Mouse (Mus musculus) hematopoietic stem cell, adult 5-6 weeks (primary cell): ENCODE measurements at regions not wholly inside any gene's neighbourhood (a gene's known extent, or its start where the extent isn't known, plus 50 kb on each side); places are given as distances from the start of the nearest gene placed in this dataset.

Experiments used
- ATAC-seq, 2 experiments: fragments of 125-278 bp in 1 of 2; replicated peaks in 1 of 2; 2 replicates each; pipeline ENCODE4 v1.8.0; 2016 to 2017; ENCODE audit warnings: inconsistent platforms in 2 of 2, mild to moderate bottlenecking in 2 of 2, moderate number of reproducible peaks in 2 of 2, low read depth in 1 of 2, moderate TSS enrichment in 1 of 2; ENCODE audit not compliant: low FRiP score in 2 of 2, poor library complexity in 2 of 2, severe bottlenecking in 2 of 2, insufficient read depth in 1 of 2, low TSS enrichment in 1 of 2

DNA sequence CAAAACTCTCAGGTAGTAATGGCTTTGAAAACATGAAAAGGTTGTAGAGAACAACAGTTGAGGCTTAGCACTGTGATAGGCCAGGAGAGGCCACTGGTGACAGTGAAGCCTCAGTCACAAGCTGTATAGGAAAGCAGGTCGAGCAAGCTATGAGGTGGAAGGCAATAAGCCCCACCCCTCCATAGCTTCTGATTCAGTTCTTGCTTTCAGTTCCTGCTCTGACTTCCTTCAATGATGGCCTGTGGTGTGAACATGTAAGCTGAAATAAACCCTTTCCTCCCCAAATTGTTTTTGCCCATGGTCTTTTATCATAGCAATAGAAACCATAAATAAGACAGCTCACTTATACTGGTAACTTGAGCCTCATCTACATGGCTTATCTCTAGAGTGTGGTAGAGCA, 98.0 kb upstream of the Smarca2 start:
- no peak for ATAC-seq

DNA sequence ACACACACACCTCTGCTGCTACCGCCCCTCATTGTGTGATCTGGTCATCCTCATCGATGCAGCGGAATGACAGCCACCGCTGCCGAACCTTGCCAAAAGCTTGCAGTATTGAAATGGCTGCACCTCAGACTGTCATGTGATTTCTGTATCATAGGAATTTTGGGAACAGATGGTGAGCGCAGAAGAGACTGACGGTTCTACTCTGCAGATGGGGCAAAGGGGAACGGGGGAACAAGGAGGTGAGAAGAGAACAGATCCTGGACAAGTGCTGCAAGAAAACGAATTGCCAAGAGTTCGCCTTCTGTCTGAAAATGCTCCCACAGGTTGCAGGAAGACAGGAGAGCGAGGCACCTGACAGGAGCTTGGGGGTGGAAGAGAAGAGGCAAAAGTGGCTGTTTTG, 96.9 kb upstream of the Smarca2 start:
- ATAC-seq, result no peak

DNA sequence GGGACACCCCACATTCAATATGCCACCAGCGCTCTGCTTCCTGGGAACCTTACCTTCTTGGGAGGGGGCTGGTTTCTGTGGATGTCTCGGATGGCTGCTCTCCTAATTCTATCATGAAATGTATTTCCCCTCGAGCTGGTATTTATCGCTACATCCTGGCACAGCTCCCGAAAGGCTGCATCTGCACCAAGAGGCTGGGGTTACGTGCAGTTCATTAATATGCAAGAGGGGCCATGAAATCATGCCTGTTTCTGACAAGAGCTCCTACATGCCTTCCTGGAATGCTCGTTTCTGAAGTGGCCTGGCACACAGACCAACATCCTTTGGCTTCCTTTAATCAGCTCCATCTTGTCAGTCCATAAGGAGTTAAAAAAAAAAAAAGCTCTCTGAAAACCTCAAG, 96.2 kb upstream of the Smarca2 start:
- ATAC-seq, result no peak

DNA sequence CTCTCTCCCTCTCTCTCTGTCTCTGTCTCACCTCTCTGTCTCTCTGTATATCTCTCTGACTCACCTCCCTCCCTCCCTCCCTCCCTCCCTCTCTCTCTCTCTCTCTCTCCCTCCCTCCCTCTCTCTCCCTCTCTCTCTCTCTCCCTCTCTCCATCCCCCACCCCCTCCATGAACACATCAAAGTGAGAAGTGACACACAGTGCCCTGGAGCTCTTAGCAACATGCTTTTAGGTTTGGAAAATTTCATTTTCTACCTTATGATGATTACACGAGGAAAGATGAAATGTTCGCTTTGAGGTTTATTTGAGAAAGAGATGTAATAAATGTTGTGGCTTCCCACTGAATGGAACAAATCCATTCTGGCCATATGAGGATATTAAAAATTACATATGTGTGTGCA, 95.6 kb upstream of the Smarca2 start:
- ATAC-seq, result no peak

DNA sequence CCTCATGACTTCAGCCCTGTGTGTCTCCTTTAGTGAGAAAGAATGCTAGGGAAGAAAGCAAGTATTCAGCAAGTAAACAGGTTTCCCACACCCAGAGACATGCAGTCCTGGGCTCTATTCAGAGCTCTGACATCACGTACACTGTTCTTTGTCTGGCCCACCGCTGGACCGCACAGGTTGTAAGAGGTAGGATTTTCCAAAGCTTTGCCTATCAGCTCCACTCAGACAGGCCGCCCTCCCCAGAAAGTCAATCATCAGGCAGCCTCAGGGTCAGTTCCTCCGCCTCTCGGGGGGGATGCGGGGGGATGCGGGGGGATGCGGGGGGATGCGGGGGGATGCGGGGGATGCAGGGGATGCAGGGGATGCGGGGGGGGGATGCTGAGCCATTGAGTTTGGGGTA, 94.7 kb upstream of the Smarca2 start:
- no peak for ATAC-seq

DNA sequence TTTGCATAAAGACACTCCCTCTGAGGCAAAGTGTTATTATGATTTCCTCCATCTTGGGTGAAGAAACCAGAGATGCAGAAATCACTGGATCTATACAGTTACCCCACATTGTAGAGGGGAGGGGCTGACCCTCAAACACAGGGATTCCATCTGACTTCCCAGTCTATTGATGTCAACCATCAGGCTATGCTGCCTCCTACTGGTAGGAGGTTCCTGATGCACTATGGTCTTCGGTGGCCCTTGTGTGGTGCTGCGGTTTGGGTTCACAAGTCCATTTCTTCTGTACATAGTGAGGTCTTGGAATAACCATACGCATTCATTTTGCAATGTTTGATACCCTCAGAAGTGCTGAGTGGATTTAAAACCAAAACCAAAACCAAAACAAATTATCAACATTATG, 94.0 kb upstream of the Smarca2 start:
- ATAC-seq, result no peak; a peak in 1 of 4 replicates

DNA sequence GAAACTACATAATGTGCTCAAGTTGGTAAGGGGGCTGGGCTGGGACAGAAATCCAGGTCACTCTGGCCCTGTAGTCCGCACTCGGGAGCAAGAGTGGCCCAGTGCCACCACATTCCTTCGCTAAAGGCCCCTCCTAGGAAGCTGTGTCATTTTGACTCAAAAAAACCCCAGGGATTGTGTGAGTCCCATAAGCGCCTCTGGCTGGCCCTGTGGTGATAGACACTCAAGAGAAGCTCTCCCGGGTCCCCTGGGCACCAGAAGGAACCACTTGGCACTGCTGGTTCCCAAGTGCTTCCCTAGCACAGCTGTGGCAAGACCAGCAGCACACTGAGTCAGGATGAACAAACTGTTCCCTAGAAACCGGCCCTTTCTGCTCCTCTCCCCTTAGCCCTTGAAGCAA, 93.1 kb upstream of the Smarca2 start:
- no peak for ATAC-seq

DNA sequence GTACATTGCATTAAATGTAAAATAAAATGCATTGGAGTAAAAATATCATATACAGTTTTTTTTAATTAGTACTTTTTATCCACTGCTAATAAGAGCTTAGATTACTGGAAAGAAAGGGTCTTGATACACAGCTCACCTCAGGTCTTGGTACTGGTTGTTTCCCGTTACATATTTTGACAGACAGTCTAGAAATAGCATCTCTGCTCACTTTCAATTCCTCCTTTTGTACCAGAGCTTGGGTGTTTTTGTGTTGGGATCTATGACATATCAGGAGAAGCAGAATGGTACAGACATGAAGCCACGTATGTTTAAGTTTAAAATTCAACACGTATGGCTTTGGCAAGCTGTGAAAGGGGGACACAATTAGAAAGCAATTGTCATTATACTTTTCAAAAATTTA, 80.3 kb upstream of the Smarca2 start:
- no peak for ATAC-seq

DNA sequence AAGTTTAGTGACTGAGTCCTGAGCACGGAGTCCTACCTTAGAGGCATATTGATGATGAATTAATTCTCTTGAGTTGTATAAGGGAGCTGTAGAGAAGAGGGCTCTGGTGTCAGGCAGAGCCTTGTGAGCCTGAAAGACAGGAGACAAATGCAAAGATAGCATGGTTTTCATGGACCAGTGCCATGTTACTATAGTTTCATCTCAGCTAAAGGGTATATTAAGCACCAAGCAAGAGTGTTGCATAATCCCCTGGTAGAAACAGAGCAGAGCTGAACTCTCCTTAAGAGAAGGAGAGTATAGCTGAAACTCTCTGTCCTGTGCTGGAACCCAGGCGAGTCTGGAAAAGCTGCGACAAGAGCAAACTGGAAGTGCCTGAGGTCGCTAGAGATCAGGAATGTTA, 73.5 kb upstream of the Smarca2 start:
- no peak for ATAC-seq

DNA sequence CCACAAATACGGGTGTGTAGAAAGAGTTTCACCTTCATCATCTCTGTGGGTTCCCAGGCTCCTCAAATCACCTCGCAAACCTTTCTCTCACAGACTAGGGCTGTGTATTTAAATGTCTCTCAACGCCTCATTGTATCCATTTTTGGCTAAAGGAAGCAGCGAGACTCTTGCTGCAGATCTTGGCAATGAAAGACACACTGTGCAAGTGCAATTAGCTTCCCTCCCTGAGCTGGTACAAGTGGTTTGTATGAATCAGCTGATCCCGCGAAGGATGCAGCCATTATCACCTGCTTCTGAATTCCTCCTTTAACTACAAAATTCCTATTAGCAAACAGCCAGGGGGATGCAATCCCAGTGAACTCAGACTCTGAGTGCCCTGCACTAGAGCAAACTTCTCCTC, 72.3 kb upstream of the Smarca2 start:
- no peak for ATAC-seq

DNA sequence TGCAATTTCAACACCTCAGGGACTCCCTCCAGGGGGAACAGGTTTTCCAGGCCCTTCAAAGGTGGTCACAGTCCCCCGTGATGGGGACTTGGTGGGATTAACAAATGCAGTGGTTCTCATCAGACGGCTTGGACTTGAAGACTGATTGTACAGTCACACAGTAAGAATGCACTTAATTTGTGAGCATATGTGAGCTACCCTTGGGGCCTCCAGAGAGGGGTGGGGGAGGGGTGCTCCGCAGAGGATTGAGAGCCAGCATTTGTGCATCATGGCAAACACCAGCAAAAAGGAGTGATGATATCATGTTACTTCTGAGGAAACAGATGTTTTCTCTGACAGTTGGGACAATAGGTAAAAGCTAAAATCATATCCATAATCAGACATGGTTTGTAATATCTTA, 59.2 kb upstream of the Smarca2 start:
- no peak for ATAC-seq

DNA sequence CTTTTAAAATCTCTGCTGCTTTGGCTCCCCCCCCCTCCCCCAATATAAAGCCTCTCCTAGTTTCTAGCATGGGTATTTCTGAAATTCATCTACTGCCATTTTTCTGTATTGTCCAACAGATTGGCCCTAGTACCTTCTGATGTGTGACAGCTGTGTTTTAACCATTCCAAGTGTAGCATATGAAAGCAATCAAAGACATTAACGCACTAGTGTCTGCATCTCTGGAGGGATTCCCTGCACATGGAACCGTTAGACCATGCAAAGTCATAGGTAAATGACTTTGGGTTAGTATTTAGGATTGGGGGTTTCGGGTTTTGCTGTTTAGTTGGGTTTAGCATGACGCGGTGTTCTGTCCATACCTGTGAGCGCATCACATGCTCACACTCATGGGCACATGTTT, 57.3 kb upstream of the Smarca2 start:
- ATAC-seq, result no peak

DNA sequence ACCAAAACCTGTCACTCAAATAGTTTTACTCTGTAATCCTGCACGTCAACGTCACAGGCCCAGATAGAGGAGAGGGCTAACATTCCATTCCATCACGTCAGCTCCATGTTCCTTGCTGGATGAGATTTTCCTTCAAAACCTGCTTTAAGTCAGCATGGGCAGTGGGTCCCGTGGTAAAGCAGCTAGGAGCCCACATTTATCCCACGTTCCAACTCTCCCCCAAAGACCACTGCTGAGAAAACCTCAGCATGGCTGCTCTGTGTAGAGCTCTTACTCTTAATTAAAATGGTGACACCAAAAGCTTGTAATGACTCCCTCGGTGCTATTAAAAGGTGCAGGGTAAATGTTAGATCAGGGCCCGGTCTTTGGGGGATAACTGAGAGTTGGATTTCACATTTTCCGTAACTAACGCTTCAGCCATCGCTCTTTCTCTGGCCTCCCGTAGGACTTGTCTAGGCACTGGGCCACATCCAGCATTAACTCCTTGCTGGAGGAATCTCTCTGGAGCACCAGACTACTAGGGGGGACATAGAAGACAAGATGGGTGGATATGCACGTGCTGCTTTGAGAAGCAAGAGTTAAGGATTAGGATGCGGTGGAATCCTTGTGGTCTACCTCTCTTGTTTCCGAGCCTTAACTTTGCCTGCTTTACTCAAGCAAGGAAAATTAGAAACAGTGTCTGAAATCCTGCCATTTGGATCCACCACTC, 56.1 kb upstream of the Smarca2 start:
- ATAC-seq, result no peak

DNA sequence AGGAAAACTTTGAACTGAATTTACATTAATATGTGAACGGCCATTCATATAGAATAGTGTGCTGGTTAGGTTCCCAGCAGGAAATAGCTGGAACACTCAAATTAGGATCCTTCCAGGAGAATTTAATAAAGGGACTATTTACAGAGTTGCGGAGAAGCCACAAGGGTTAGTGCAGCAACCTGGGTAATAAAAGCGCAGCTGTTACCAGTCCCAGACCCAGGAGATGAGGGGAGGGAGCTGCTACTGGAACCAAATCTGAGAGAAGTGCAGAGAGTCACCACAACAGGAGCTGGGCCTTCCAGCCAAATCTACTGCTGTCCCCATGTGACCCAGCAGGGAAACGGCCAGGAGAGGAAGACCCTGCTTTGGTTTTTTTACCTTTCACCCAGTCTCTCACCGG, 54.6 kb upstream of the Smarca2 start:
- ATAC-seq, result no peak
